Mouse (Mus musculus): ENCODE results near the gene Ptprcap. TPM values are rescaled to one million over a fixed set of nuclear protein-coding genes. Genes with fewer than 3 reads are reported as not detected.

The Ptprcap gene
- total RNA-seq, 2 experiments from 2014 or later: 2.0 to 2.2 TPM

- DNase-seq: no peak
These were observed 41.6 kb downstream of the Ptprcap start for GRCm38 (mm10) chr19:4194776-4195650.

- no peak for DNase-seq
These were observed 42.6 kb downstream of the Ptprcap start for GRCm38 (mm10) chr19:4196048-4196447.

GRCm38 (mm10) chr19:4196548-4196947 lies 43.1 kb downstream of the Ptprcap start:
- no peak for DNase-seq

GRCm38 (mm10) chr19:4197180-4197579 lies 43.8 kb downstream of the Ptprcap start:
- no peak for DNase-seq

GRCm38 (mm10) chr19:4201291-4201909 lies 48.0 kb downstream of the Ptprcap start, which contains the start of gene Rad9a:
Gene Rad9a, minus strand, starts transcription at chr19:4201662.
- peak; percentile 95 for DNase-seq

GRCm38 (mm10) chr19:4202149-4202548 lies 48.7 kb downstream of the Ptprcap start:
- DNase-seq: no peak

GRCm38 (mm10) chr19:4203148-4203547 lies 49.7 kb downstream of the Ptprcap start:
- DNase-seq: no peak

- DNase-seq: no peak
These were observed 50.4 kb downstream of the Ptprcap start for GRCm38 (mm10) chr19:4203604-4204326.

GRCm38 (mm10) chr19:4204889-4205288 lies 51.5 kb downstream of the Ptprcap start:
- no peak for DNase-seq

Other genes starting within 250 kb of the Ptprcap start
- gene Tcirg1, start 246.5 kb upstream of the Ptprcap start, total RNA-seq (2021): 10 to 100 TPM; 19.2 to 22.9 TPM
- gene Ndufs8, start 240.8 kb upstream of the Ptprcap start, total RNA-seq (2021): 100 to 1,000 TPM; 290 to 307 TPM
- gene Aldh3b1, start 223.8 kb upstream of the Ptprcap start, total RNA-seq (2021): 1 to 10 TPM; 1.6 to 1.9 TPM
- 10 to 100 TPM; 15.1 to 15.4 TPM for gene Unc93b1, start 218.4 kb upstream of the Ptprcap start, total RNA-seq (2021)
- gene Aldh3b3, start 195.0 kb upstream of the Ptprcap start, total RNA-seq (2021): under 1 TPM; 0.17 to 0.18 TPM
- under 1 TPM; 0.12 to 0.32 TPM for gene Aldh3b2, start 181.3 kb upstream of the Ptprcap start, total RNA-seq (2021)
- 10 to 100 TPM; 10.6 to 12.0 TPM for gene Acy3, start 167.0 kb upstream of the Ptprcap start, total RNA-seq (2021)
- gene Tbx10, start 160.9 kb upstream of the Ptprcap start, total RNA-seq (2021): not detected
- gene Nudt8, start 153.0 kb upstream of the Ptprcap start, total RNA-seq (2021): 10 to 100 TPM; 56.6 to 63.2 TPM
- 1 to 10 TPM; 1.4 to 2.4 TPM for gene Gm49405, start 153.0 kb upstream of the Ptprcap start, total RNA-seq (2021)
- gene Doc2g, start 150.3 kb upstream of the Ptprcap start, total RNA-seq (2021): 100 to 1,000 TPM; 106 to 120 TPM
- 100 to 1,000 TPM; 774 to 835 TPM for gene Ndufv1, start 140.8 kb upstream of the Ptprcap start, total RNA-seq (2021)
- 100 to 1,000 TPM; 219 to 261 TPM for gene Gstp1, start 115.6 kb upstream of the Ptprcap start, total RNA-seq (2021)
- gene Gstp2, start 107.6 kb upstream of the Ptprcap start, total RNA-seq (2021): 10 to 100 TPM; 69.7 to 73.5 TPM
- gene Gstp3, start 94.0 kb upstream of the Ptprcap start, total RNA-seq (2021): not detected
- gene Cabp2, start 72.0 kb upstream of the Ptprcap start, total RNA-seq (2021): not detected
- 10 to 100 TPM; 22.4 to 23.6 TPM for gene Cdk2ap2, start 56.4 kb upstream of the Ptprcap start, total RNA-seq (2021)
- 10 to 100 TPM; 41.8 to 42.9 TPM for gene Pitpnm1, start 53.6 kb upstream of the Ptprcap start, total RNA-seq (2021)
- 10 to 100 TPM; 54.6 to 55.7 TPM for gene Aip, start 27.7 kb upstream of the Ptprcap start, total RNA-seq (2021)
- gene Gpr152, start 13.8 kb upstream of the Ptprcap start, total RNA-seq (2021): under 1 TPM in 1 of 2 experiments, not detected in 1; 0.07 TPM
- gene Cabp4, start 9.6 kb upstream of the Ptprcap start, total RNA-seq (2021): under 1 TPM in 1 of 2 experiments, not detected in 1; 0.18 TPM
- gene Coro1b, start 5.0 kb upstream of the Ptprcap start, total RNA-seq (2021): 10 to 100 TPM; 74.6 to 74.8 TPM
- 10 to 100 TPM; 26.0 to 26.3 TPM for gene Rps6kb2, start 9.8 kb downstream of the Ptprcap start, total RNA-seq (2021)
- 10 to 100 TPM; 46.7 to 49.0 TPM for gene Carns1, start 21.9 kb downstream of the Ptprcap start, total RNA-seq (2021)
- 1 to 10 TPM; 2.0 to 2.1 TPM for gene Tbc1d10c, start 37.7 kb downstream of the Ptprcap start, total RNA-seq (2021)
- gene Ppp1ca, start 38.5 kb downstream of the Ptprcap start, total RNA-seq (2021): 100 to 1,000 TPM; 481 to 484 TPM
- 1 to 10 TPM; 8.3 to 8.4 TPM for gene Rad9a, start 48.1 kb downstream of the Ptprcap start, total RNA-seq (2021)
- 1 to 10 TPM; 2.1 to 2.7 TPM for gene Clcf1, start 60.6 kb downstream of the Ptprcap start, total RNA-seq (2021)
- gene AC109138.7, start 60.8 kb downstream of the Ptprcap start, total RNA-seq (2021): not detected
- 10 to 100 TPM; 11.0 to 11.2 TPM for gene Pold4, start 78.3 kb downstream of the Ptprcap start, total RNA-seq (2021)
- gene Ssh3, start 115.6 kb downstream of the Ptprcap start, total RNA-seq (2021): 1 to 10 TPM; 8.4 to 9.0 TPM
- 1 to 10 TPM; 1.1 to 1.3 TPM for gene Ankrd13d, start 129.5 kb downstream of the Ptprcap start, total RNA-seq (2021)
- 10 to 100 TPM; 46.2 to 54.0 TPM for gene Grk2, start 152.6 kb downstream of the Ptprcap start, total RNA-seq (2021)
- gene Kdm2a, start 244.7 kb downstream of the Ptprcap start, total RNA-seq (2021): 10 to 100 TPM; 57.1 to 59.1 TPM

Measured in heart, postnatal 4 days (tissue).